Mouse (Mus musculus) ovary, adult 18-20 months (tissue): Measurements from ENCODE around the gene Coa6.
"Not testable (repeated sequence)": the region's sequence is repeated elsewhere in the genome, so short reads cannot be mapped to it uniquely, and the experiment has no call there.

Source experiments
- DNase-seq: peaks from one replicate; pipeline ENCODE4 v3.0.0; 2022; ENCODE audit warnings: low spot score, mixed read lengths

Coa6 gene

DNA sequence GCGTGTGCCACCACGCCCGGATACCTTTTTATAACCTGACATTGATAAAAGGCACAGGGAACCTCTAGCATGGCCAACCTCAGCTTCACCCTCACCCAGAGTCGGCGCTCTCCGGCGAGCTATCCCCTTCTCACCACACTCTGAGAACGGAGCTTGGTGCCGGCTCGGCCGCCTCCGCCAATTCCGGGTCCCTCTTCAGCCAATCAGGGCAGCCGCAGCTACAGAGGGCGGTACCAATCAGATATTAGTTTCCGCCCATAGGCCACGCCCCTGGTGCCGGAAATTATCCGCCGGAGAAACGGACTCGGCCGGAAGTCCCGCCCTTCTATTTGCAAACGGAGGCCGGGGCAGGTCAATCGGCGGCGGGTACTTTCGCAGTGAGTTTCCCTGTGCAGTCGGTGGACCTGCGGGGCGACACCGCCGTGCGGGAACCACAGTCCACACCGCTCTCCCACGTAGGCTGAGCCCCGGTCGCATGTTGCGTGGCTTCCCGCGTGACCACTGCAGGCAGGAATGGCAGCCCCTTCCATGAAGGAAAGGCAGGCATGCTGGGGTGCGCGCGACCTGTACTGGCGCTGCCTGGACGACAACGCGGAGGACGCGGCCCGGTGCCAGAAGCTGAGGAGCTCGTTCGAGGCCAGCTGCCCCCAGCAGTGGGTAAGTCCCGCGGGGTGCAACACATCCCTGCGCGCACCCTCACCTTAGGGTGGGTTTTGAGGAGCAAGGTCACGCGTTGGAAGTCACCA is at the start of gene Coa6:
Gene Coa6, plus strand, starts transcription at position 342 of the 746 bp plus-strand sequence.
- peak; percentile 94 for DNase-seq

GRCm38 (mm10) chr8:126379580-126379979 is 42.7 kb upstream of the Coa6 start:
- no peak for DNase-seq

DNA sequence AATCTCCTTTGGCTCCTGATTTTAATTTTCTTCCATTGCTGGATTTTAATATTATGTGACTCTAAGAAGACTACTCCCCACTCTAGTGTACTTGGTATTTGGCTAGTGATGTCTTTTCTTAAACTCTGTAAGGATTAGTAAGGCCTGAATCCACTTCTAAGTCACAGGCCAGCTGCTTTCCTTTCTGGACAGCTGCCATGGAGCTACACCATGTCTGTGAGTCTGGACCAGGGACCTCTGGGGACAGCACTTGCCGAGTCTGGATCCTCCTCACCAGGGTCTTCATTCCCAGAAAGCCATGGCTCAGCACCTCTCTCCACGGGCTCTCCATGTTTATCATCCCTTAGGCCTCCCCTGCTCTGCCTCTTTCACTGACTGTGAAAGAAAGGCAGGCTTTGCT is 42.2 kb upstream of the Coa6 start:
- DNase-seq: no peak

DNA sequence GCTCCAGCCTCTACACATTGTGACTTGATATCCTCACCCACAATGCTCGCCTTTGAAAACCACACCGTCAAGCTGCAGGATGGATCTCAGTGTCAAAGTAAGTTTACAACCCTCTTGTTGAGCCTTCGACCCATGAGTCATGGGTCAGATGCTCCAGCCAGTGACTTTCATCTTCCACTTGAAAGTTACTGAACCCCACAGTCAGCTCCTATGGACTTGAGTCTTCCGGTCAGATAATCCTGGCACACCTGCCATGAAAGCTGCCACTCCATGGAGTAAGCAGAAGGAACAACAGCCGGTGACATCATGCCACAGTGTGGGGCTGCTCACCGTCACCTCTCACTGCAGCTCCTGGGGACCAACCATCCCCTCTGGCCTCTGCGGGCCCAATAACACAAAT is 41.0 kb upstream of the Coa6 start:
- DNase-seq: no peak

DNA sequence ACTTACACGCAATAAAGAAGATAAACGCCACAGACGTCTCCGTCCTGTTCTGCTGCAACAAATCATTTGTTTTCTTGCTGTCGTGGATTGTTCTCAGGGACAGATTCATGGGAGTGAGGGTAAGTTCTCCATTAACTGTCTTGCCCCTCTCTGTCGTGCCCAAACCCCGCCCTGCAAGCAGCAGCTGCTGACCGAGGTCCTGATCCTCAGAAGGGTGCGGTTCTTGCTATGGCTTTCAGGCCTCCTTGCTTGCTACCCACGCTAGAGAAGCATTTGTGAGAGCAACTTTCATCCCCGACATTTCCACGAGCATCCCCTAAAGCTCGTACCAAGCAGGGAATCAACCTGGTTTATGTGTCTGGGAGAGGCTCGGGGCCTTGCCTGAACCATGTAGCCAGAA is 40.1 kb upstream of the Coa6 start:
- DNase-seq: no peak

- no peak for DNase-seq
These were observed 39.6 kb upstream of the Coa6 start for GRCm38 (mm10) chr8:126382749-126383148.

DNA sequence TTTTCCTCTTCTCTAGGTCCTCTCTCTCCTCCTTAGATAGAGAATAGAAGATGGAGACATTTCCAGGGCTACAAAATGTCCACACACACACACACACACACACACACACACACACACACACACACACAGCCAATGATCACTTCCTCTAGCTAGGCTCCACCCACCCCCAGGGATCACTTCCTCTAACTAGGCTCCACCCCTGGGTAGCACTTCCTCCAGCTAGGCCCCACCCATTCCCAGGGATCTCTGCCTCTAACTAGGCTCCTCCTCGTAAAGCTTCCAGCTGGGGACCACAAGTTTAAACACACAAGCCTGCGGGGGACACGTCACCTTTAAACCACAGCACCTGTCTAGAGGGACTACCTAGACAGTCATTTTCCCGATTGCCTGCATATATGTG is 34.7 kb upstream of the Coa6 start:
- no peak for DNase-seq

GRCm38 (mm10) chr8:126391541-126391940 is 30.8 kb upstream of the Coa6 start:
- DNase-seq: no peak

- DNase-seq: no peak
These were observed 26.9 kb upstream of the Coa6 start for GRCm38 (mm10) chr8:126395386-126395785.

- no peak for DNase-seq
These were observed 26.4 kb upstream of the Coa6 start for GRCm38 (mm10) chr8:126395917-126396316.

DNA sequence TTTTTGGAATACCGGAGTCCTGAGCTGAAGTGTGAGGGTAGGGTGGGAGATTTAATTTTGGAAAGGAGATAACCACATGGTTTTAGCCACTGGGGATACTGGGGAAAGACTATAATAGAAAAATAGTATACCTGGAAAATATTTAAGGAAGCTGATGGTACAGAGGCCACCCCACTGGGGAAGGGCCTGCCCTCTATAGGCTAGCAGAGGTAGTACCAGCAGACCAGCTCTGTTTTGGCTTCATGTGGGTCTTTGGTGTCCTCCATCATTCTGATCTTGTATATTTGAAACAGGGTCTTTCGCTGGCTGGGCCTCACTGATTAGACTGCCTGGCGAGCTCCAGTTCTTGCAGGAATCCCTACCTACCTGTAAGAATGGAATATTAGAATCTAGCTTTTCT is 24.0 kb upstream of the Coa6 start:
- DNase-seq: no peak

DNA sequence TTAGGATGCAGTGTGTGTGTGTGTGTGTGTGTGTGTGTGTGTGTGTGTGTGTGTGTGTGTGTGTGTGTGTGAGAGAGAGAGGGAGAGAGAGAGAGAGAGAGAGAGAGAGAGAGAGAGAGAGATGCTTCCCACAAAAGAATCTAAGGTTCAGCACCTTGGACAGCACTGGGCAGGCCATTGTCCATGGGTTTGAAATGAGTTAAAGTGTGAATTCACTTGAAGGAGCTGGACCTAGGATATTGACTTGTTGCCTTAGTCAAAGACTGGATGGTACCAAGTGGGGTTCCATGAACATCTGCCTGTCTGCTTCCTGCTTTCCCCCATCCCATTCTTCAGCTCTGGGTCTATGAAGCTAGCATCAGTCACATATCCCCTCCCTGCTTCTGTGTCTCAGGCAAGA is 17.8 kb upstream of the Coa6 start:
- DNase-seq: not testable (repeated sequence)

GRCm38 (mm10) chr8:126405030-126405429 is 17.3 kb upstream of the Coa6 start:
- DNase-seq: no peak

DNA sequence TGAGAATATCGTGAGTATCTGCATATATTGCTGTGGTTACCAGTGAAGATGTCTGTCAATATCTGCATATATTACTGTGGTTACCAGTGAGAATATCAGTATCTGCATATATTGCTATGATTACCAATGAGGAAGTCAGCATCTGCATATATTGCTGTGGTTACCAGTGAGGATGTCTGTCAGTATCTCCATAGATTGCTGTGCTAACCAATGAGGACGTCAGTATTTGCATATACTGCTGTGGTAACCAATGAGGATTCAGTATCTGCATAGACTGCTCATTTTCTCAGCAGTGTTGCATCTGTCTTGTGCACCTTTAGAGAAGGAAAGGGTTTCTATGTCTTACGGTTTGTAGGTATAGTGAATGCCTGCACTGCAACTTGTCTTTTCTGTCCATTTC is 1.5 kb upstream of the Coa6 start:
- no peak for DNase-seq

DNA sequence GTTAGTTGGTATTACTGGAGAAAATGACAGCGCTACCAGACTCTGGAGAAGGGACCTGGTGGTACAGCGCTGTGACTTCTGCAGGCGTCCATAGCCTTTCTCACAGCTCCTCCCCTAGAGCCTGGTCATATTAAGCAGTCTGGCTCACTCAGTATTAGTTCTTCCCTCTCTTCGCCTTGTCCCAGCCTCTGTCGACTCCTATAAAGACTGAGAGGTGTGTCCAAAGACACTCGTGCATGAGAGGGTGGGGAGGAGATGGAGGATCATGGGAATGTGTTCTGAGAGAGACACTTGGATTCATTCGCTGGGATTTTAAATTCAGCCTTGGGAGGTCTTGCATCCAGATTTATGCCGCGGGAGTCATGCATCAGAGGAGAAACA is 595 bp downstream of the Coa6 start:
- DNase-seq: no peak

GRCm38 (mm10) chr8:126424163-126424562 is 1.8 kb downstream of the Coa6 start:
- no peak for DNase-seq

- DNase-seq: no peak
These were observed 2.6 kb downstream of the Coa6 start for GRCm38 (mm10) chr8:126424946-126425345.

GRCm38 (mm10) chr8:126429635-126430034 is 7.3 kb downstream of the Coa6 start:
- DNase-seq: no peak

GRCm38 (mm10) chr8:126433827-126434226 is 11.5 kb downstream of the Coa6 start:
- no peak for DNase-seq

DNA sequence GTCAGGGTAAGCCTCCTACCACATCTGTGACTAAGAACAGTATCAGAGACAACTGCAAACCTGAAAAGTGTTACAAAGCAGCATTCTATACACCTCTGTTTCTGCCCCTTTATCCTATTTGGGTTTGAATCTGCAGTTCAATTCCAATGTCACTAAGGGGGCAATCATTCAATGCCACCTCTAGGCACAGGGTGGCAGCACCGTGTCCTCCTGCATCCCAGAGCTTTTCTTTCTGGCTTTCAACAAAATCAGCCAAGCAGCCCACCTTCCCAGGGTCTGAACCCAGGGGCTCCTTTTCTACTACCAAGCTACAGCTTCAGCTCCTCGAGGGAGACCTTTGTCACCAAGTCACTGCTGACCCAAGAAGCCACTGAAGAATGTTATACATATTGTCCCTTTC is 16.6 kb downstream of the Coa6 start:
- no peak for DNase-seq

GRCm38 (mm10) chr8:126451158-126451557 is 28.8 kb downstream of the Coa6 start:
- no peak for DNase-seq

- DNase-seq: no peak
These were observed 33.1 kb downstream of the Coa6 start for GRCm38 (mm10) chr8:126455383-126455782.

GRCm38 (mm10) chr8:126460274-126460673 is 38.0 kb downstream of the Coa6 start:
- DNase-seq: no peak

GRCm38 (mm10) chr8:126461735-126462134 is 39.4 kb downstream of the Coa6 start:
- no peak for DNase-seq
